Mouse (Mus musculus): ENCODE data around the gene Vps29.
A peak's percentile ranks its signal among the peaks of the same experiment; 100 is the strongest.

Gene Vps29

GRCm38 (mm10) chr5:122336554-122337294, 17.4 kb upstream of the Vps29 start:
- no peak for DNase-seq

- no peak for DNase-seq
These were observed 11.3 kb upstream of the Vps29 start for GRCm38 (mm10) chr5:122342874-122343273.

- DNase-seq, result no peak
These were observed 10.4 kb upstream of the Vps29 start for GRCm38 (mm10) chr5:122343768-122344167.

DNA sequence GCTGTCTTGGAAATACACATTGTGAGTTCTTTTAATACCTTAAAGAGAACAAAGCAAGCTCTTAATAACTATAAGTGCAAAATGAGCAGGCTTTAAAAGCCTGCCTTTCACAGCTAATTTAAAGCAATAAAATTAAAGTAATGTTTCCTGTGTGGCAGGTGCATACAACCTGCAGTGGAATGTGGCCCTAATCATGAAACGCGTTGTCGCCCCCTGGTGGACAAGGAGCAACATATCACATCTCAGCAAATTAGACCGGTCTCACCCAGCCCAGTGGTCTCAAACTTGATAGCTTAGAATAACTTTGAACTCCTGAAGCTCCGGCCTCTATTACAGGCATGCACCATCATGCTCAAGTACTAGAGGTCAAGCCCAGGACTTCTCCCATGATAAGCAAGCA, 9.9 kb upstream of the Vps29 start:
- peak; percentile 50 to 67 for DNase-seq

DNA sequence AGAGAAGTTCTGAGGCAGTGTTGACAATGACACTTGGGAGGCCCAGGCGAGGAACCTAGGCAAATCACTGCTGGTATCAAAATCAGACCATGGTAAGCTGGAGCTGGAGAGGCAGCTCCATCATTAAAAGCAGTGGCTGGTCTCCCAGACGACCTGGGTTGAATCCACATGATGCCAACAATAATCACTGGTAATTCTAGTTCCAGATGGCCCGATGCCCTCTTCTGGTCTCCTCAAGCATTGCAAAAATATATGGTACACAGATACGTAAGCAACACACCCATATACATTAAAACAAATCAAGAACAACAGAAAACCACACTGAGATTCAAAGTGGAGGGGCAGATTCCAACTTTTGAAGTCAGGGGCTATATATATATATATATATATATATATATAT, 8.4 kb upstream of the Vps29 start:
- no peak for DNase-seq

DNA sequence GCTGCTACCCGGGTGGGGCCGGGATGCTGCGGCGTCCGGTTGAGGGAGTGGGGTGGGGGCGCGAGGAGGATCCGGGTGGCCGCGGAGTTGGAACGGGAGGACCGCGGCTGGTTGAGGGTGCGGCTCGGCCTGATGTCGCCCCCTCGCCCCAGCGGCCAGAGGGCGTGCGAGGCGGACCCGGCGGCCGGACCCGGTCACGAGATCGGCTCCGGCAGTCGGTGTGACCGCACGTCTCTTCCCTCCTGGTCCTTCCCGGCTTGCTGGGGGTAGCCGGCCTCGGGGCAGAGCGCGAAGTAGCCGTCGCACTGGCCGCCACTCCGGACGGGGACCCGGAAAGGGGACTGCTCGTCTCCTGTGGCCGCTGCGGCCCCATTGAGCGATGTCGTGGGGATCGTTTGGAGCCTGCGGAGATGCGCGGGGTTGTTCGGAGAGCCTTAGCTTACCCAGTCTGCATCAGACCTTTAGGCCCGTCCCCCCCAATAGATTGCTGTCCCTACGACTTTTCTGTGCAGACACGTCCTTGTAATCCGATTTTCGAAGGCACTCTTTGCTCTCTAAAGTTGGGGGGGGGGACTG, 411 bp downstream of the Vps29 start:
- no peak for DNase-seq

DNA sequence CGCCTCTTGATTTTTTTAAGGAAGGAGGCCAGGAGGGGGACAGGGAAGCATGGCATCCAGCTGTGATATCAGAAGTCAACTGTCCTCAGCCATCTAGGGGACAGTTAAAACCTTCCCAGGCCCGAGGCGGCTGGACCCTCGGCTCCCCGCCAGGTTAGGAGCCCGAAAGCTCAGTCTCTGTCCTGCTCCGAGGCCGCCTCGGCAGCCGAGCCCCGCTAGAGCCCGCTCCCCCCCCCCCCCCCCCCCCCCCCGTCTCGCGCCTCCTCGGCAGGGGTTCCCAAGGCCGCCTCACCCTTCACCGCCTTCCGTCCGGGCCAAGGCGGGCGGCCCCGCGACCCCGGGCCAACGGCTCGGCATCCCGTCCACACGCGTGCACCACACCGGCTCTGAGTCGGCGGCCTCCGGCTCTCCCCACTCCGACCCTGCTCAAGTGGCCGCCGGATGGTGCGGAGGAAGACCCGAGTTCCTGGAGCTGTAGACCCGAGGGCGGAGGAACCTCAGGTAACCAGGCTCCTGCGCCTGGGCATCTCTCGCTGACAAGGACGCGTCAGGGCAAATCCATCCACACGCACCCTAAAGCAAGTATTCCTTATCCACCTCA, 17.5 kb downstream of the Vps29 start, which contains the start of gene Gpn3:
Gene Gpn3 (plus strand): TSS at position 286 of the 601 bp plus-strand sequence.
- no peak for DNase-seq

- DNase-seq, result peak; percentile 99 to 100
These were observed 18.1 kb downstream of the Vps29 start, which contains the start of gene Fam216a for GRCm38 (mm10) chr5:122372192-122372769. Fam216a (minus strand) TSS chr5:122372364.

DNA sequence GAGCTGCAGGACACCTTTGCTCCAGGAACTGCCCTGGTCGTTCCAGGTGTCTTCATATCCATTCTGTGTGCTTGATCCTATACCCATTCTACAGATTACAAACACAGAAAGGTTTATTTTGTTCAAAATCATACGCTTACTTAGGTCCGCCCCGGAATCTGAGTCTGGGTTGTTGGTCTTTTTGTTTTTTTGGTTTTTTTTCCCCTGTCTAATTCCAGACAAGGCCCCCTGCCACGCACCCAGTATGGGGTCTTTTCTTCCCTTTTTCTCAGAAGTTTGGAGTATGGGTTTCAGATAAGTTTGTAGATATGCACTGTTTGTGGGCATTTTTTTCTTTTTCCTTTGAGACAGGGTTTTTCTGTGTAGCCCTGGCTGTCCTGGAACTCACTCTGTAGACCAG, 18.7 kb downstream of the Vps29 start:
- no peak for DNase-seq

GRCm38 (mm10) chr5:122377101-122377833, 23.1 kb downstream of the Vps29 start:
- DNase-seq, result no peak

DNA sequence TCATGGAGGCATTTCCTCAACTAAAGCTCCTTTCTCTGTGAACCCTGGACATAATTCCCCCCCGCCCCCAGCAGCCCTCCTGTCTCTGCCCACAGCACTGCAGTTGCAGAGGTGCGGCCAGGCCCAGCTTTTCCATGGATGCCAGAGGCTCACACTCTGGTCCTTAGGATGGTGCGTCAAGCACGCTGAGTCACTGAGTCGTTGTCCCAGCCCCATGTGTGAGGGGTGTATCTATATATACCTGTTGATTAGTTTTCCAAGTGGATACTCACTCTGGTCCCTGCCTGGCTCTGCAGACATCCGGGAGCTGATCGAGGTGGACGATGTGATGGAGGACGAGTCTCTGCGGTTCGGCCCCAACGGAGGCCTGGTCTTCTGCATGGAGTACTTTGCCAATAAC, 24.0 kb downstream of the Vps29 start:
- no peak for DNase-seq

GRCm38 (mm10) chr5:122379374-122380155, 25.4 kb downstream of the Vps29 start:
- peak; percentile 52 to 54 for DNase-seq

DNA sequence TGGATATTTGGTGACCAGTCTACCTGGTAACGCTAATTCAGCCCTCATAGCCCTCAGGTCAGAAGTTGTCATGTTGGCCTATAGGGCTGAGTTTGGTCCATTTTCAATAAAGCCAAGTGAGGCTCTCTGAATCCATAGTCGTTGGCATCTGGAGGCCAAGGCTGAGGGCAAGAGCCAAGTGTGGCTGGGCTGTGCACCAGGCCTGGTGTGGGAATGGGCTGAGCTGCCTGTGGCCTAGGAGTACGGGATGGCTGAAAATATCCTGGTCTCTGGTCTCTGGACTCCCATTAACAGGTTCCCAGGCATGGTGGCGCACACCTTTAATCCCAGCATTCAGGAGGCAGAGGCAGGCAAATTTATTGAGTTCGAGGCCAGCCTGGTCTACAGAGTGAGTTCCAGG, 35.8 kb downstream of the Vps29 start:
- peak in 1 of 2 experiments; percentile 3 for DNase-seq

- peak in 1 of 2 experiments; percentile 2 for DNase-seq
These were observed 36.5 kb downstream of the Vps29 start for GRCm38 (mm10) chr5:122390671-122391070.

DNA sequence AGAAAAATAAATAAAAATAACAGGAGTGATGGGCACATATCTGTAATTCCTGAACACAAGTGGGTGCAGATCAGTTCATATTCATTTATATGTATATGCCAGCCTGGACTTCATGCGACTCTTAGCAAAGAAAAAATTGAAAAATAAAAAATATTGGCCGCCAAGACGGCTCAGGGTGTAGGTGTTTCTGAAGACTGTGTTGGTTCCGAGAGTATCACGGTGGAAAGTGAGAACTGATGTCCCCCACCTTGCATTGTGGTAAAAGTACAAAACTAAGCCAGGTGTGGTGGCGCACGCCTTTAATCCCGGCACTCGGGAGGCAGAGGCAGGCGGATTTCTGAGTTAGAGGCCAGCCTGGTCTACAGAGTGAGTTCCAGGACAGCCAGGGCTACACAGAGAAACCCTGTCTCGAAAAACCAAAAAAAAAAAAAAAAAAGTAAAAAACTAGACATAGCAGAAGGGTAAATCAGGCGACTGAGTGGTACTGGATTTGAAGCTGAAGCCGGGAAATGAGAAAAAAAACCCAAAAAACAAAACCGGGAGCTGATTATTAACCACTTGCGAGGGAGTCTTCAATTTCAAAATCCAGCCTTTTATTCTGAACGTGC, 37.1 kb downstream of the Vps29 start:
- DNase-seq, result peak in 1 of 2 experiments; percentile 6

GRCm38 (mm10) chr5:122391786-122392180, 37.6 kb downstream of the Vps29 start, which contains the start of gene Arpc3:
Arpc3 (plus strand) TSS chr5:122391878.
- DNase-seq, result peak; percentile 72 to 78

- peak in 1 of 2 experiments; percentile 47 for DNase-seq
These were observed 38.2 kb downstream of the Vps29 start for GRCm38 (mm10) chr5:122392227-122393004.

- peak in 1 of 2 experiments; percentile 43 for DNase-seq
These were observed 39.7 kb downstream of the Vps29 start for GRCm38 (mm10) chr5:122393887-122394286.

DNA sequence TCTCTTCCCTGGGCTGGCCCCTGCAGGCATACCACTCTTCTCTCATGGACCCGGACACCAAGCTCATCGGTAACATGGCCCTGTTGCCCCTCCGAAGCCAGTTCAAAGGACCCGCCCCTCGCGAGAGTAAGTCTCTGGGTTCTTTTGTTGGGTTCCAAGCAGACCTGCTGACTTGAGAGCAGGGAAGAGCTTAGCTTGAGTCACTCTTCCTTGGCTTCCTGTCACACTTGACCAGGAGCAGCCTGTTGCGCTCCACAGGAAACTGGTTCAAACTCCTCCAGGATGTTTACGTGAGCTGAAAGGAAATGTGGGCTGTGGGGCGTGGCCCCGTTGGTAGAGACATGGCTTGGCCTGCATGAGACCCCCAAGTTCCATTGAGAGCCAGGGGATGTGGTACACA, 42.6 kb downstream of the Vps29 start:
- DNase-seq, result peak in 1 of 2 experiments; percentile 41

DNA sequence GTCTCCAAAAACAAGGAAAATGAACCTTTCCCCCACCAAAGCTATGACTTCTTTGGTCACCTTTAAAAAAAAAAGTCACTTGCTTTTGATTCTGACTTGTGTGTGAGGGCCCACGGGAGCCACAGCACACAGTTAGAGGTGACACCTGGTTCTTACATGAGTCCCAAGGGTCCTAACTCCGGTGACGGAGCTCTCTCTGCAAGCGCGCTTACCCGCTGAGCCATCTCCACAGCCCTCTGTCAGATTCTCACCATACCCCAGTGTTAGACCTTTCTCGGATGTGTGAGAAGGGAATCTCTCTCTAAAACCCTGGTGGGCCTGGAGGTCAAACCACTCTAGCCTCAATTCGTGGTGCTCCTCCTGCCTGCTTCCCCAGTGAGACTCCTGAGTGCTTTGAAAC, 43.3 kb downstream of the Vps29 start:
- no peak for DNase-seq

DNA sequence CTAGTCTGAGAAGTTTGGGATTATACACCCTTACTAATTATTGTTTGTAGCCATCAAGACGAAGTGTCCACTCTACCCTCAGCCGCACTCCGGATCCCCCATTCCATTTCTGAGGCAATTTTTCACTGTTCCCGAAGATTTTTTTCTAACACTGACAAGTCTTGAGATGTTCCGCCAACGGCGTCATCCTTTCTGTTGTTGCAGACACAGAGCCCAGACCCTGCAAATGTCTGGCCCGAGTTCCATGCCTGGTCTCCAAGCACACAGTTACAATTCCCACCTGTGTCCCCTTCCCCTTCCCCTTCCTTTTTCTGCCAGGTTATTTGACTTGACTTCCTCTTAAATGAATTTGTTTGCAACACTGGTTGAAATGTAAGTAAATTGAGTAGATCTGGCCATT, 45.7 kb downstream of the Vps29 start:
- no peak for DNase-seq

Data from thymus, adult 18-20 months (tissue).